Mouse (Mus musculus): ENCODE results near the gene Hspb7. TPM values are rescaled to one million over a fixed set of nuclear protein-coding genes. Genes with fewer than 3 reads are reported as not detected.

Hspb7 gene
- total and polyA plus RNA-seq, 3 experiments, result 1,028 to 1,498 (median 1,066) TPM

DNA sequence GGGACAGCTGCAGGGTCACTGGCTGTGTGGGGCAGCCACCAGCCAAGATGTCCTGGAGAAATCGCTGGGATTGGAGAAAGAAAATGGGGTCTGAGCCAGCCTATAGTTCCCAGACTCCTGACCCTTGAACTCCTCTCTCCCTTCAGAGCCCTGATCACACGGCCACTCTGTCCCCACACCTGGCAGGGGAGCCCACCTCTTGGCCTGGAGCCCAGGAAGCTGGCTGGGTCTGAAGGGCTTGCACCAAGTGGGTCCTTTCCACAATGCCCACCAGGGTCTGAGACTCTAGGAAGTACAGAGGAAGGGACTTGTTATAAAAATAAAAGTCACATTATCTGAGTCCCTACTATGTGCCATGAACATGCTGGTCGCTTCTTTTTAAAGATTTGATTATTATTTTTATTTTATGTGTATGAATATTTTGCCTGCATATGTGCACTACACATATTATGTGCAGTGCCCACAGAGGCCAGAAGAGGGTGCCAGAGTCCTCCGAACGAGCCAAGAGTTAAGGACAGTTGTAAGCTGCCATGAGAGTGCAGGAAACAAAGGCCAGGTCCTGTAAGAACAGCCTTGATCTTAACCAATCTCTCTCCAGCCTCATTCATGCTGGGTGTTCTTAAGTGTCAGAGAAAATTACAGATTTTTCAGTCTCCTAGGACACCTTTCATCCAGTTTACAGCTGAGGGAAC lies 33.3 kb upstream of the Hspb7 start:
- peaks cover 2% of the 10 kb centered on the region for H3K27me3 ChIP-seq (ENCODE audit: control insufficient read depth, insufficient read depth, low read length)
- no peak overlapping the region for H3K27ac ChIP-seq
- H3K4me3 ChIP-seq, result no peak overlapping the region
- H3K9ac ChIP-seq (ENCODE audit: low read depth, low read length), result no peak overlapping the region
- WGBS, result 23% methylated on average over 5 of the region's 5 CpGs
- H3K4me1 ChIP-seq (ENCODE audit: control insufficient read depth, insufficient read depth, low read length), result no peaks in the 10 kb centered on the region; the same call in 1 of the 2 replicates
- TF ChIP-seq EP300 (IDR thresholded peaks at IDR 0.05; ENCODE audit: insufficient read depth, low read depth, low read length) (0 out of 2 replicates have a peak, but pooled peaks have one; percentile 36), CTCF (IDR thresholded peaks at IDR 0.05) (peak; percentile 88), POLR2A (IDR thresholded peaks at IDR 0.05; ENCODE audit: insufficient read depth, low read depth, low read length) (no peak)
- peak; percentile 63 to 81 for DNase-seq
- H3K36me3 ChIP-seq (ENCODE audit: control insufficient read depth, insufficient read depth, low read length), result no peaks in the 10 kb centered on the region
- intact Hi-C loops (cut with DNase I), result loop anchor here (5.0 kb wide), 1 partner anchor 470 kb away; no protein-coding TSS in a partner anchor
- H3K79me2 ChIP-seq (replicated peaks; ENCODE audit: control insufficient read depth, insufficient read depth, low read length), result no peaks in the 10 kb centered on the region

DNA sequence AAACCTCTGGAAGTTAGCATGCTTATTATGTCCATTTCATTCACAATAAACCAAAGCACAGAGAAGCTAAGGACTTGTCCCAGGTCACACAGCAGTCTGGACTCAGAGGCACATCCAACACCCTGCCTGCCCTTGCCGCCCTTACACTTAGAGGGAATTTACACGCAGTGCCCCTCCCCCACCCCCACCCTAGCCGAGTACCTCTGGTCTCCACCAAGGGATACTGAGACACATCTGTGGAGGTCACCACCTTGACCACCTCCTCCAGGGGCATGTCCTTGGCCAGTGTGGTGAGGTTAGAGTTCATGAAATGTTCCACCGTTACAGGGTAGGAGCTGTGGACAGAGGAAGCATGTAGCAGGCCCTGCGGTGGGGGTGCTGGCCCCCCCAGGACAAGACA lies 32.6 kb upstream of the Hspb7 start:
- Histone ChIP-seq H3K4me3 (no peak overlapping the region), H3K27me3 (ENCODE audit: control insufficient read depth, insufficient read depth, low read length) (no peaks in the 10 kb centered on the region), H3K79me2 (replicated peaks; ENCODE audit: control insufficient read depth, insufficient read depth, low read length) (no peaks in the 10 kb centered on the region), H3K36me3 (ENCODE audit: control insufficient read depth, insufficient read depth, low read length) (no peaks in the 10 kb centered on the region), H3K27ac (no peak overlapping the region), H3K4me1 (ENCODE audit: control insufficient read depth, insufficient read depth, low read length) (no peaks in the 10 kb centered on the region; the same call in 1 of the 2 replicates), H3K9ac (ENCODE audit: low read depth, low read length) (no peak overlapping the region)
- WGBS, result 60% methylated on average over 5 of the region's 5 CpGs
- intact Hi-C loops (cut with DNase I), result loop anchor here (5.0 kb wide), 1 partner anchor 469 kb away; no protein-coding TSS in a partner anchor
- TF ChIP-seq CTCF (IDR thresholded peaks at IDR 0.05), result no peak
- TF ChIP-seq POLR2A (IDR thresholded peaks at IDR 0.05; ENCODE audit: insufficient read depth, low read depth, low read length), result no peak
- TF ChIP-seq EP300 (IDR thresholded peaks at IDR 0.05; ENCODE audit: insufficient read depth, low read depth, low read length), result no peak
- DNase-seq, result no peak

DNA sequence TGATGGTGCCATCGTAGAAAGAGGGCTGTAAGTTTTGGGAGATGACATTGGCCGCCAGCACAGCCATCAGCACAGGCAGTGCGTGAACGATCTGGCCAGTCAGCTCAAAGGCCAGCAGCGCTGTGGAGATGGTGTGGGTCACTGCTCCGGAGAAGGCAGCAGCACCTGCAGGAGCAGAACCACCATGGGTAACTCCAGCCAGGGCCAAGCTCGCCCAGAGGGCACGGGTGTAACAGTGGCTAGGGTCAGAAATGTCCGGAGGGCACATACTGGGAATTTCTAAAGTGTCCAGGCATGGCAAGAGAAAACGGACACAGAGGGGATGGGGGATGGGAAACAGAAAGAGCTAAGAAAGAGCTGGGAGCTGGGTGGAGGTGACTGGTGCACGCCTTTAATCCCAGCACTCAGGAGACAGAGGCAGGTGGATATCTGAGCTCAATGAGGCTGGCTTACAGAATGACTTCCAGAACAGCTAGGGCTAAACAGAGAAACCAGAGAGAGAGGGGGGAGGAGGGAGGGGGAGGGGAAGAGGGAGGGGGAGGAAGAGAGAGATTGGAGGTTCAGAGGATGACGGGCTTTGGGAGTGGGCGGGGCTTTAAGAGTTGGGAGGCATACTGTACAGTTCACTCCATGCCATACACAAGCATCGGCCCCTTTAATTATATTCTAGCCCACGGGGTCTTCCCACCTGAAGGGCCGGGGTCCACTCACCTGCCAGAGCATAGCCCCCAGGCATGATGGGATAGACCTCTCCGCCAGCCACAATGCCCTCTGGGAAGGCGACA lies 31.0 kb upstream of the Hspb7 start:
- no peak for TF ChIP-seq POLR2A (IDR thresholded peaks at IDR 0.05; ENCODE audit: insufficient read depth, low read depth, low read length)
- no peak for TF ChIP-seq EP300 (IDR thresholded peaks at IDR 0.05; ENCODE audit: insufficient read depth, low read depth, low read length)
- no peak for TF ChIP-seq CTCF (IDR thresholded peaks at IDR 0.05)
- no peaks in the 10 kb centered on the region for H3K79me2 ChIP-seq (replicated peaks; ENCODE audit: control insufficient read depth, insufficient read depth, low read length)
- H3K9ac ChIP-seq (ENCODE audit: low read depth, low read length), result no peak overlapping the region
- DNase-seq, result no peak
- no peak overlapping the region for H3K27ac ChIP-seq
- intact Hi-C loops (cut with DNase I), result loop anchor here (5.0 kb wide), 1 partner anchor 468 kb away; no protein-coding TSS in a partner anchor
- 70% methylated on average over 18 of the region's 18 CpGs for WGBS
- H3K27me3 ChIP-seq (ENCODE audit: control insufficient read depth, insufficient read depth, low read length), result no peaks in the 10 kb centered on the region
- H3K36me3 ChIP-seq (ENCODE audit: control insufficient read depth, insufficient read depth, low read length), result no peaks in the 10 kb centered on the region
- H3K4me1 ChIP-seq (ENCODE audit: control insufficient read depth, insufficient read depth, low read length), result no peaks in the 10 kb centered on the region; the same call in 1 of the 2 replicates
- no peak overlapping the region for H3K4me3 ChIP-seq

DNA sequence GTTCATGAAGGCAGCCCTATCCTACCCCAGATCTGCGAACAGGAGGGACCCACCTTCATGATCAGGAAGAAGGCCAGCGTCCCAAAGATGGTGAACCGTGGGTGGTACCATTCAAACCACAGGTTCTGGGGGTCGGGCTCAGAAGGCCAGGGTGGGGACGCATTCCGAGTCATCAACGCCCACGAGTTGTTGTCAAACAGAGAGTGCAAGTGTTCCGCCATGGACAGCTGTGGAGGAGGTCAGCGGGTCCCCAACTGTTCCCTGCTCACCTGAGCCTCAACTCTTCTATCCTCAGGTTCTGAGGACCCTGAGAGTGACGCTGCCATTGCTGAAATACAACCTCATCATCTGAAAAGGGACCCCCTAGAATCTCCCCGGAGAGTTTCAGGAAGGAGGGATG lies 29.3 kb upstream of the Hspb7 start:
- Histone ChIP-seq H3K79me2 (replicated peaks; ENCODE audit: control insufficient read depth, insufficient read depth, low read length) (no peaks in the 10 kb centered on the region), H3K4me3 (no peak overlapping the region), H3K9ac (ENCODE audit: low read depth, low read length) (no peak overlapping the region), H3K4me1 (ENCODE audit: control insufficient read depth, insufficient read depth, low read length) (no peaks in the 10 kb centered on the region), H3K36me3 (ENCODE audit: control insufficient read depth, insufficient read depth, low read length) (no peaks in the 10 kb centered on the region), H3K27ac (no peak overlapping the region), H3K27me3 (ENCODE audit: control insufficient read depth, insufficient read depth, low read length) (no peaks in the 10 kb centered on the region)
- DNase-seq, result no peak
- TF ChIP-seq CTCF (IDR thresholded peaks at IDR 0.05), result no peak
- no peak for TF ChIP-seq EP300 (IDR thresholded peaks at IDR 0.05; ENCODE audit: insufficient read depth, low read depth, low read length)
- TF ChIP-seq POLR2A (IDR thresholded peaks at IDR 0.05; ENCODE audit: insufficient read depth, low read depth, low read length), result no peak
- intact Hi-C loops (cut with DNase I), result no loop called here
- WGBS, result 80% methylated on average over 12 of the region's 12 CpGs

DNA sequence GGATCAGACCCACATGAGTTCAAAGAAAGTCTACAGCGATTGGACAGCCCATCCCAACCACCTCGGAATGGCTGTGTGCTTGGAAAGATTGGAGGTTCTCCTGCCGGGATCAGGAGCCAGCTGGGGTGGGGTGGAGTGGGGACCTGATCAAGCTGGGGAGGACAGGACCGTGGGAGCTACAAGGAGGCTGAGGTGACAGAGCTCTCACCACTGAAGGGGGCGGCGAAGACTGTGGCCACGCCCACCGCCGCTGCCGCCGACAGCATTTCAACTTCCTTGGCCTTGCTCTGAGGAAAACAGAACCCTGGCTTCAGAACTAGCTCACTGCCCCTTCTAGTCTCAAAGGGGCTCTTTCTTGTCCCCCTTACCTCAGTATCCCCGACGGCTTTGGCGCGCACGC lies 25.8 kb upstream of the Hspb7 start:
- Histone ChIP-seq H3K27ac (no peak overlapping the region), H3K9ac (ENCODE audit: low read depth, low read length) (no peak overlapping the region), H3K4me3 (no peak overlapping the region), H3K27me3 (ENCODE audit: control insufficient read depth, insufficient read depth, low read length) (no peaks in the 10 kb centered on the region), H3K79me2 (replicated peaks; ENCODE audit: control insufficient read depth, insufficient read depth, low read length) (no peaks in the 10 kb centered on the region), H3K36me3 (ENCODE audit: control insufficient read depth, insufficient read depth, low read length) (no peaks in the 10 kb centered on the region), H3K4me1 (ENCODE audit: control insufficient read depth, insufficient read depth, low read length) (no peaks in the 10 kb centered on the region)
- DNase-seq, result no peak
- 24% methylated on average over 16 of the region's 16 CpGs for WGBS
- TF ChIP-seq EP300 (IDR thresholded peaks at IDR 0.05; ENCODE audit: insufficient read depth, low read depth, low read length) (no peak), POLR2A (IDR thresholded peaks at IDR 0.05; ENCODE audit: insufficient read depth, low read depth, low read length) (no peak), CTCF (IDR thresholded peaks at IDR 0.05) (no peak)
- intact Hi-C loops (cut with DNase I), result no loop called here

DNA sequence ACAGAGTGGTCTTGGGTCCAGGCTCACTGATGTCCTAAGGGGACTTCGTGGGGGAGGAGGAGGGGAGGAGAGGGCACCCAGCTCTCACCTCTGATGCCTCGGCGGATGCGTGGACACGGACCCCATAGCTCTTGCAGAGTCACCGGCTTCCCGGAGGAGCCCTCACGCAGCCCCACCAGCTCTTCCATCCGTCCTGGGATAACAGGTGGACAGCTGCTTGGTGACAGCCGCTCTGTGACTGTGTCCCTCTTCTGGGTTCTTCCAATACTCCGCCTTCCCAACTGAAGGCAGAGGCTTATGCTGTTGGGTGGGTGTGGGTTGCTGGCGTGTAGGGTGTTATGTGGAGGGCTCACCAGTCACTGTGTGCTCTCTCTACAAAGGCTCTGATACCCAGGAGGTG lies 22.7 kb upstream of the Hspb7 start:
- Histone ChIP-seq H3K79me2 (replicated peaks; ENCODE audit: control insufficient read depth, insufficient read depth, low read length) (no peaks in the 10 kb centered on the region), H3K27me3 (ENCODE audit: control insufficient read depth, insufficient read depth, low read length) (no peaks in the 10 kb centered on the region), H3K36me3 (ENCODE audit: control insufficient read depth, insufficient read depth, low read length) (no peaks in the 10 kb centered on the region), H3K4me1 (ENCODE audit: control insufficient read depth, insufficient read depth, low read length) (no peaks in the 10 kb centered on the region), H3K27ac (no peak overlapping the region), H3K9ac (ENCODE audit: low read depth, low read length) (no peak overlapping the region), H3K4me3 (no peak overlapping the region)
- 72% methylated on average over 12 of the region's 12 CpGs for WGBS
- DNase-seq, result no peak
- intact Hi-C loops (cut with DNase I), result no loop called here
- TF ChIP-seq EP300 (IDR thresholded peaks at IDR 0.05; ENCODE audit: insufficient read depth, low read depth, low read length) (no peak), POLR2A (IDR thresholded peaks at IDR 0.05; ENCODE audit: insufficient read depth, low read depth, low read length) (no peak)

Data from heart, adult 2 months (tissue).